Mouse (Mus musculus): ENCODE data around the gene Mark3.

DNA sequence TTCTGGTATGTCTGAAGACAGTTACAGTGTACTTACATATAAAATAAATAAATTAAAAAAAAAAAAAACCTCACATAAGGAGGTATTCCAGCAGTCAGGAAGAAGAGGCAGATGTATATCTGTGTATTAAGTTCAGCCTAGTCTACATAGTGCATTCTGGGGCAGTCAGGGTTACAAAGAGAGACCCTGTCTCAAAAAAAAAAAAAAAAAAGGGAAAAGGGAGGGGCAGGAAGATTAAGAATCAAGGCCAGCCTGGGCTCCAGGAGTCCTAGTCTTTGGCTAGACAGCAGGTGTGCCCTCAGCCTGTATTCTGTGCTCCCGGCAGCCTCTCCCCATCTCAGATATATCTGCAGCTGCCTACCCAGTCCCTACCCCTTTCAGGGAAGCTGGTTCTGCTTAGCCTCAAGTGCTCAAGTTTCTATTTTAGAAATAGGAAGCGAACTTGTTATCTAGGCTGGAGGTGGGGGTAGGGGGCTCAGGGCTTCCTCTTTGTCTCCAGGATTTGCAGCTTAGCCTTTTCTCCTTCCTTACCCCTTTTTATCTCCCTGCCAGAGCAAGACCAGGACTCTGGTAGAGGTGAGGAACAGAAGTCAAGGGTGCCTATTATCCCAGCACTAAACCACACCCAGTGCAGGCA is 100.6 kb downstream of the Mark3 start:
- TF ChIP-seq CTCF (IDR thresholded peaks at IDR 0.05; ENCODE audit: borderline replicate concordance, insufficient read depth, low read depth, low read length) (no peak), POLR2A (IDR thresholded peaks at IDR 0.05; ENCODE audit: borderline replicate concordance, insufficient read depth, low read length) (no peak)
